Mouse (Mus musculus) spleen, postnatal 10 days (tissue): ENCODE measurements around the gene Cd163.
A peak's percentile ranks its signal among the peaks of the same experiment; 100 is the strongest.
"Not testable (repeated sequence)": the region's sequence is repeated elsewhere in the genome, so short reads cannot be mapped to it uniquely, and the experiment has no call there.

Experiments
- DNase-seq, 2 experiments: peaks; one replicate each; pipeline ENCODE4 v3.0.0; 2021 to 2022; ENCODE audit warnings: low spot score in 2 of 2

Gene Cd163

GRCm38 (mm10) chr6:124304356-124304755 lies at the start of gene Cd163:
Gene Cd163 (plus strand): TSS chr6:124304656.
- DNase-seq: no peak

GRCm38 (mm10) chr6:124255721-124256470 lies 48.6 kb upstream of the Cd163 start:
- DNase-seq: no peak

DNA sequence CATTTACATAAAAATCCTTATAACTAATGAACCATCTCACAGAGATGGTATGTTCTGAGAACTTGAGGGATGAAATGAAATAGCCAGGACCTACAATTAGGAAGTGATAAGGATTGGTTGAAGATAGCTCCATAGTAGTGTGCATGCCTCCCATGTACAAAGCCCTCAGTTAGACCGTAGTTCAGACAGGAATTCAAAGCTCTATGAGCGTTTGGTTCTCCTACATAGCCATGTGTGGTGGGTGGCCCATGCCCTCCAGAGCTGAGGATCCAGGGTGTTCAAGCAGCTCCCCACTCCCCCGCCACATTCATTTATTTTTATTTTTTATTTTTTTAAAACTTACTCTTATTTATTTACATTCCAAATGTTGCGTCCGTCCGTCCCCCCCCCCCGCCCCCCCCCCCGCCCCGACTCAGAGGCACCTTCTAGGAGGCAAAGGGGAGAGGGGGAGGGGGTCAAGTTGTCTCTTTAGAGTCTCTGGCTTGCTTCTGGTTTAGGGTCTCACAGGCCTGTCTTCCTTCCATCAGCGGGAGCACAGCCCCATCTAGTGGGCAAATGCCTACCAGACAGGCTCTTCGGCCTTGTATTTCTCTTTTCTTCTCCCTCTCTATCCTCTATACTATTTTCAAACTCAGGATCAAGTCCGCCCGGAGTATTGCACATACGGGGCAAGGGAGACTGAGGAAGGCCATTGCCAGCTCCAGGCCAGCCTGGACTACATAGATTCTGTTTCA lies 44.1 kb upstream of the Cd163 start:
- DNase-seq: peak; percentile 41 to 76

DNA sequence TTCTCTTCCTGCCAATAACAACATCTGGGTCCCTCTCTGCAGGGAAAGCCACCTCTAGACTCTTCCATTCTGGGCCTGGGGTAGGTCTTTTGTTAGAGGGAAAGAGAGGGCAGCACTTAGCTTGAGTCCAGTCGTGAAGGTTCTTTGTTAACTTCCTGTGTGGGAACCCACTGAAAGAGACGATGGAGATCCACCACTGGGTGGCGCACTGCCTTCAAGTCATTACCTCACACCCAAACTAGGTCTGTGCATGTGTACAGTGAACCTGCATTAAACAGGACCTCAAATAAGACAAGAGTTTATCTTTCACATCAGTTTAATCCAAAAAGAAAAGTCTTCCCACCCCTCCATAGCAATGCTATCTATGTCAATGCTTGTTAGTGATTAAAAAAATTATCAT lies 41.8 kb upstream of the Cd163 start:
- DNase-seq: peak; percentile 60 to 88

- DNase-seq: no peak
These were observed 31.1 kb upstream of the Cd163 start for GRCm38 (mm10) chr6:124273231-124273880.

GRCm38 (mm10) chr6:124277641-124278040 lies 26.8 kb upstream of the Cd163 start:
- DNase-seq: no peak

DNA sequence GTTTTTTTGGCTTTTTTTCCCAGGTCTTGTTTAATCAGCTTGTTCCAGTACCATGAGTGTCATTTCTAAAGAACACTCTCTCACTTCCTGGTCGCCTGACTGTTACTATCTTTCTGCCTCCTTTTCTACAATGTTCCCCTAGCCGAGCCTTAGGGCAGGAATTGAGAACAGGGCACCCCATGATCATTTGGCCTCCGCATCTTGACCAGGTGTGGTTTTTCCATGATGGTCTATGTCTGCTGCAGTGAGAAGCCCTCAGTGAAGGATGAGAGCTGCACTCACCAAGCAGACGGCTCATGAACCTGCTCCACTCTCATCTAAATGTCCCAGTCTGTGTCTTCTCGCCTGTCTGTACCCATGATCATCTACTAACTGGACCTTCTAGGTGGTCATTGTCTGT lies 26.2 kb upstream of the Cd163 start:
- DNase-seq: no peak

DNA sequence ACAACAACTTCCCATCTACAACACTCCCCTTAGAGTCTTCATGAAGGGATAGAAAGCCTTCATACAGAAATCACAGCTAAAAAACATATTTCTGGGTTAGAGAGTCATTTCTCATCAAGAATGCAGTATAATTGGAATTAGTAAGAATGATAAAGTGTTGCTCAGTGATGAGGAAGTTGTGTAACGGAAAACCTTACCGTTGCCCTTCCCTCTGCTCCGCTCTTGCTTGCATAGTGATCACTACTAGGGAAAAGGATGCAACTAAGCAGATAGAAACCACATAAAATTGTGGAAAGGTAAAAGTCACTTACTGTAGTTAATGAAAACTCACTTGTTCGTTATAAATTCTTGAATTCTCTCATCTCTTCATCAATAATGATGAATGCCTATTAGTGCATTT lies 21.7 kb upstream of the Cd163 start:
- DNase-seq: no peak

GRCm38 (mm10) chr6:124297378-124297777 lies 7.1 kb upstream of the Cd163 start:
- not testable (repeated sequence) for DNase-seq

DNA sequence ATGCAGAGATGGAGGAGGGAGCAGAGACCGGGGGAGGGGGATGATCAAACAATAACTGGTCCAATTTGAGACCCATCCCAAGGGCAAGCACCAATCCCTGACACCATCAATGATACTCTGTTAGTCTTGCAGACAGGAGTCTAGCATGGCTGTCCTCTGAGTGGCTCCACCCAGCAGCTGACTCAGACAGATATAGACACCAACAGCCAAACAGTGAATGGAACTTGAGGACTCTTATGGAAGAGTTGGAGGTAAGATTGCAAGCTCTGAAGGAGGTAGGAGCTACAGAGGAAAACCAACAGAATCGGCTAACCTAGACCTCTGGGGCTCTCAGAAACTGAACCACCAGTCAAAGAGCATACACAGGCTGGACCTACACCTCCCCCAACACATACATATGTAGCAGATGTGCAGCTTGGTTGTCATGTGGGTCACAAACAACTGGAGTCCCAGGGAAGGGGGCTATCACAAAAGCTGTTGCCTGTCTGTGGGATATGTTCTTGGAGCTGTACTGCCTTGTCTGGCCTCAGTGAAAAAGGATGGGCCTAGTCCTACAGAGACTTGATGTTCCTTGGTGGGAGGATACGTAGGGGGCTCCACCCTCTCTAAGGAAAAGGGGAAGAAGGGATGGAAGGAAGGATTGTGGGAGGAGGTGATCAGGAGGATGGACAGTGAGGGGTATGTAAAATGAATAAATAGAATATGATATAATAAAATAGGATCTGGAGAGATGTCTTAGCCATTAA lies 2.8 kb upstream of the Cd163 start:
- no peak for DNase-seq

DNA sequence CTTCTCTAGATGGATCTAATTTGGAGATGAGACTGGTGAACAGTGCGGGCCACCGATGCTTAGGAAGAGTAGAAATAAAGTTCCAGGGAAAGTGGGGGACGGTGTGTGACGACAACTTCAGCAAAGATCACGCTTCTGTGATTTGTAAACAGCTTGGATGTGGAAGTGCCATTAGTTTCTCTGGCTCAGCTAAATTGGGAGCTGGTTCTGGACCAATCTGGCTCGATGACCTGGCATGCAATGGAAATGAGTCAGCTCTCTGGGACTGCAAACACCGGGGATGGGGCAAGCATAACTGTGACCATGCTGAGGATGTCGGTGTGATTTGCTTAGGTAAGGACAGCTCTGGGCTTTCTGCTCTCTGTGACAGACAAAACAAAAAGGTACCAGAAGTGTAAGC lies 4.5 kb downstream of the Cd163 start:
- DNase-seq: no peak

DNA sequence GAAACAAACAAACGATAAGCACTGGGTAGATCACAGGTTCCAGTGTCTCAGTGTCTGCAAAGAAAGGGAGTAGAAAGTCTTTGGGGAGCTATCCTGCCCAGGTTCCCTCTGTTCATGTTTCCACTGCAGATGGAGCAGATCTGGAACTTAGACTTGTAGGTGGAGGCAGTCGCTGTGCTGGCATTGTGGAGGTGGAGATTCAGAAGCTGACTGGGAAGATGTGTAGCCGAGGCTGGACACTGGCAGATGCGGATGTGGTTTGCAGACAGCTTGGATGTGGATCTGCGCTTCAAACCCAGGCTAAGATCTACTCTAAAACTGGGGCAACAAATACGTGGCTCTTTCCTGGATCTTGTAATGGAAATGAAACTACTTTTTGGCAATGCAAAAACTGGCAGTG lies 7.8 kb downstream of the Cd163 start:
- DNase-seq: no peak

GRCm38 (mm10) chr6:124320371-124320770 lies 15.9 kb downstream of the Cd163 start:
- no peak for DNase-seq

- DNase-seq: peak in 1 of 2 experiments; percentile 23
These were observed 17.3 kb downstream of the Cd163 start for GRCm38 (mm10) chr6:124321481-124322475.

- DNase-seq: no peak
These were observed 24.0 kb downstream of the Cd163 start for GRCm38 (mm10) chr6:124328394-124328991.

DNA sequence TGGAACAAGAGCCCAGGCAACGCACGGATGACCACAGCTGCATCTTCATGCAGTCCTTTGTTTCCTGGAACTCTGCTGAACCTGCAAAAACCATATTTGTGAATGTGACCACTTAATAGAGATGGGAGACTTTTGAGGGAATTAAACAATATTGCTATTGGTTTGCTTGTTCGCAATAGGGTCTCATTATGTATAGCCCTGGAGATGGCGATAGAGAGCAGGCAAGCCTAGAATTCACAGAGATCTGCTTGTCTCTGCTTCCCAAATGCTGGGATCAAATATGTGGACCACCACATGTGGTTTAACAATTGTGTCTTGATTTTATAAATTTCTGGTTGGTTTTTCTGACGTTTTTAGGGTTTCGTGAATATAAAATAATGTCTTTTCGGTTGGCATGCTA lies 25.2 kb downstream of the Cd163 start:
- DNase-seq: no peak

- DNase-seq: no peak
These were observed 40.6 kb downstream of the Cd163 start for GRCm38 (mm10) chr6:124345096-124345495.

- peak in 1 of 2 experiments; percentile 25 for DNase-seq
These were observed 42.2 kb downstream of the Cd163 start for GRCm38 (mm10) chr6:124346613-124347012.

DNA sequence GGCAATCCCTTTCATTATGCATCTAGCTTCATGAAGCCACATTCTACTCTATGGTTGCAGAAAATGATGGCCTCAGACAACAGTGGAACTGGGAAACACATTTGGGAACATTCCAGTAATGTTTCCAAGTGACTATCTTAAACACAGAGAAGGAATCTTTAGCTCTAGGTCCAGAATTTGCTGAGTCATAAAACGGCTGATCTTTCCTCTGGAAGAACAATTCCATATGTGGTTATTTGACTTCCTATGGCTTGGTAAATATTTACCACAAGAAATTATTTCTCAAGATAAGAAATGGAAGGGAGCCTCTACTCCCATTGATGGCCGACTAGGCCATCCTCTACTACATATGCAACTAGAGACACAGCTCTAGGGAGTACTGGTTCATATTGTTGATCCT lies 48.8 kb downstream of the Cd163 start:
- no peak for DNase-seq

- DNase-seq: no peak
These were observed 54.5 kb downstream of the Cd163 start for GRCm38 (mm10) chr6:124358953-124359352.
